Mouse (Mus musculus) kidney, postnatal 0 days (tissue): ENCODE measurements around the gene Dgki. TPM values are rescaled to one million over a fixed set of nuclear protein-coding genes. Genes with fewer than 3 reads are reported as not detected.

ENCODE experiments used
- ATAC-seq: fragments of 200-750 bp; cut with Nextera tagmentation; replicated peaks from 2 replicates; pipeline ENCODE4 v1.8.0; 2017; ENCODE audit warnings: low read depth, moderate number of reproducible peaks, moderate TSS enrichment, moderate library complexity; ENCODE audit not compliant: low FRiP score
- DNase-seq: peaks from one replicate; pipeline ENCODE4 v3.0.0-alpha.2; 2016; ENCODE audit warnings: low spot score
- H3K27ac ChIP-seq: fragments of 300-500 bp; sonication (generic); 2 replicates; pipeline ENCODE4 v1.5.1; 2014; ENCODE audit warnings: mild to moderate bottlenecking
- H3K27me3 ChIP-seq: fragments of 300-500 bp; sonication (generic); 2 replicates; pipeline ENCODE4 v1.6.1; 2014; ENCODE audit warnings: low read length, mixed read lengths; ENCODE audit not compliant: insufficient read depth
- H3K36me3 ChIP-seq: fragments of 300-500 bp; sonication (generic); 2 replicates; pipeline ENCODE4 v1.6.1; 2014; ENCODE audit warnings: low read length, mixed read lengths; ENCODE audit not compliant: insufficient read depth
- H3K4me1 ChIP-seq: fragments of 300-500 bp; sonication (generic); replicated peaks from 2 replicates; pipeline ENCODE4 v1.6.1; 2014; ENCODE audit warnings: antibody characterized with exemption, low read length, mixed read lengths; ENCODE audit not compliant: insufficient read depth
- H3K4me2 ChIP-seq: fragments of 300-500 bp; sonication (generic); 2 replicates; pipeline ENCODE4 v1.6.1; 2014; ENCODE audit warnings: mild to moderate bottlenecking, low read length, moderate library complexity, mixed read lengths
- H3K4me3 ChIP-seq: fragments of 300-500 bp; sonication (generic); replicated peaks from 2 replicates; pipeline ENCODE4 v1.5.1; 2014; ENCODE audit warnings: low read depth, low read length
- H3K9ac ChIP-seq: fragments of 300-500 bp; sonication (generic); 2 replicates; pipeline ENCODE4 v1.6.1; 2014; ENCODE audit warnings: low read depth, low read length
- H3K9me3 ChIP-seq: fragments of 300-500 bp; sonication (generic); replicated peaks from 2 replicates; pipeline ENCODE4 v1.6.1; 2016; ENCODE audit warnings: low read length, inconsistent platforms, mixed read lengths
- CTCF ChIP-seq: IDR thresholded peaks from 2 replicates; pipeline ENCODE4 v1.5.1; 2016; ENCODE audit warnings: antibody characterized with exemption, low read depth, mild to moderate bottlenecking, moderate library complexity
- WGBS: fragments of 180-500 bp; shearing (Covaris S2); extraction: QIAGEN DNeasy Blood & Tissue Kit; methylation state at CpG from one replicate; pipeline ENCODE4 v1.1.7; 2014; 5-methylcytosine and 5-hydroxymethylcytosine counted together
- polyA plus RNA-seq: library from polyadenylated mRNA; unstranded; fragments of >200 nt; fragmentation: Nextera tagmentation; extraction: Ambion mirVana; gene quantifications from 2 replicates; pipeline ENCODE4 v1.2.1, GENCODE M21; 2015

Gene Dgki
- polyA plus RNA-seq, 1 experiment from 2014 or later: 0.76 TPM

GRCm38 (mm10) chr6:37097356-37098155 is 202.4 kb downstream of the Dgki start:
- Histone ChIP-seq H3K4me1 (no peaks in the 10 kb centered on the region; the same call in 1 of the 2 replicates), H3K9ac (no peak overlapping the region), H3K27me3 (no peaks in the 10 kb centered on the region), H3K36me3 (no peaks in the 10 kb centered on the region), H3K27ac (no peak overlapping the region), H3K9me3 (no peaks in the 10 kb centered on the region), H3K4me2 (peak overlapping the region; percentile 40; the same call in 1 of the 2 replicates), H3K4me3 (no peak overlapping the region)
- 47% methylated on average over 18 of the region's 18 CpGs for WGBS
- peak; percentile 96 for DNase-seq
- peak; percentile 97 for TF ChIP-seq CTCF
- ATAC-seq: peak; percentile 65; the same call in 1 of the 2 replicates

GRCm38 (mm10) chr6:37096840-37097305 is 203.1 kb downstream of the Dgki start:
- no peak; the same call in 1 of the 2 replicates for ATAC-seq
- H3K9ac ChIP-seq: no peak overlapping the region
- no peaks in the 10 kb centered on the region for H3K36me3 ChIP-seq
- no peaks in the 10 kb centered on the region; the same call in 1 of the 2 replicates for H3K4me1 ChIP-seq
- no peaks in the 10 kb centered on the region for H3K27me3 ChIP-seq
- 34% methylated on average over 12 of the region's 12 CpGs for WGBS
- peak overlapping the region; percentile 40; the same call in 1 of the 2 replicates for H3K4me2 ChIP-seq
- H3K27ac ChIP-seq: no peak overlapping the region
- H3K4me3 ChIP-seq: no peak overlapping the region
- no peak for TF ChIP-seq CTCF
- DNase-seq: no peak
- H3K9me3 ChIP-seq: no peaks in the 10 kb centered on the region

- Histone ChIP-seq H3K4me3 (no peak overlapping the region), H3K9me3 (no peaks in the 10 kb centered on the region), H3K9ac (no peak overlapping the region), H3K36me3 (no peaks in the 10 kb centered on the region), H3K27me3 (no peaks in the 10 kb centered on the region), H3K4me2 (no peak overlapping the region), H3K4me1 (no peaks in the 10 kb centered on the region), H3K27ac (no peak overlapping the region)
- WGBS: 32% methylated on average over 8 of the region's 8 CpGs
- TF ChIP-seq CTCF: no peak
- ATAC-seq (0 out of 2 replicates have a peak, but pooled peaks have one; percentile 25), DNase-seq (peak; percentile 30)
Measured at GRCm38 (mm10) chr6:37089148-37090111, 210.6 kb downstream of the Dgki start.

GRCm38 (mm10) chr6:37082990-37083389 is 217.0 kb downstream of the Dgki start:
- DNase-seq: no peak
- H3K4me2 ChIP-seq: no peak overlapping the region
- no peak for TF ChIP-seq CTCF
- no peak overlapping the region for H3K9ac ChIP-seq
- no peaks in the 10 kb centered on the region for H3K36me3 ChIP-seq
- no peak for ATAC-seq
- no peaks in the 10 kb centered on the region for H3K9me3 ChIP-seq
- H3K4me1 ChIP-seq: no peaks in the 10 kb centered on the region
- no peaks in the 10 kb centered on the region for H3K27me3 ChIP-seq
- no peak overlapping the region for H3K4me3 ChIP-seq
- no peak overlapping the region for H3K27ac ChIP-seq
- 89% methylated on average over 3 of the region's 3 CpGs for WGBS

- H3K27ac ChIP-seq: no peak overlapping the region
- no peak for ATAC-seq
- 41% methylated on average over 9 of the region's 9 CpGs for WGBS
Measured at GRCm38 (mm10) chr6:37072401-37073016, 227.5 kb downstream of the Dgki start.

More at GRCm38 (mm10) chr6:37072401-37073016, 227.5 kb downstream of the Dgki start:
- Histone ChIP-seq H3K4me2 (no peak overlapping the region), H3K27me3 (no peaks in the 10 kb centered on the region), H3K4me1 (peaks cover 2% of the 10 kb centered on the region; the same call in 1 of the 2 replicates), H3K36me3 (no peaks in the 10 kb centered on the region), H3K9ac (no peak overlapping the region), H3K4me3 (no peak overlapping the region), H3K9me3 (no peaks in the 10 kb centered on the region)
- TF ChIP-seq CTCF: no peak
- DNase-seq: peak; percentile 56
